Mouse (Mus musculus) MEL (cell line): ENCODE measurements around the gene Osbpl9. TPM values are rescaled to one million over a fixed set of nuclear protein-coding genes. Genes with fewer than 3 reads are reported as not detected.

Experiments used
- DNase-seq: peaks from one replicate; pipeline ENCODE4 v3.0.0; 2011; ENCODE audit warnings: low read depth, low spot score
- H3K27ac ChIP-seq: 2 replicates; pipeline ENCODE4 v1.5.1; 2012; ENCODE audit warnings: low read depth, mild to moderate bottlenecking, control low read depth, low read length, moderate library complexity; ENCODE audit not compliant: control insufficient read depth
- H3K27me3 ChIP-seq, 2 experiments: fragments of 150-350 bp in 1 of 2; sonication (generic) in 1 of 2; 2 replicates each; pipeline ENCODE4 v1.6.1; 2012; ENCODE audit warnings: low read length in 2 of 2, mild to moderate bottlenecking in 2 of 2, improper control_type of control experiment in 1 of 2, moderate library complexity in 1 of 2; ENCODE audit not compliant: insufficient read depth in 2 of 2, control insufficient read depth in 1 of 2
- H3K36me3 ChIP-seq, 2 experiments: 2 replicates each; pipeline ENCODE4 v1.6.1; 2012 to 2014; ENCODE audit warnings: low read length in 2 of 2, improper control_type of control experiment in 1 of 2, inconsistent platforms in 1 of 2, mild to moderate bottlenecking in 1 of 2; ENCODE audit not compliant: insufficient read depth in 2 of 2, control insufficient read depth in 1 of 2
- H3K4me1 ChIP-seq, 2 experiments: fragments of 150-350 bp in 1 of 2; sonication (generic) in 1 of 2; 2 replicates each; pipeline ENCODE4 v1.6.1; 2012; ENCODE audit warnings: low read length in 2 of 2, improper control_type of control experiment in 1 of 2, mild to moderate bottlenecking in 1 of 2; ENCODE audit not compliant: insufficient read depth in 2 of 2, control insufficient read depth in 1 of 2
- H3K4me3 ChIP-seq, 2 experiments: fragments of 150-350 bp in 1 of 2; sonication (generic) in 1 of 2; 2 replicates each; pipeline ENCODE4 v1.5.1; 2012; ENCODE audit warnings: low read depth in 2 of 2, low read length in 2 of 2, mild to moderate bottlenecking in 2 of 2, moderate library complexity in 2 of 2, control low read depth in 1 of 2, improper control_type of control experiment in 1 of 2; ENCODE audit not compliant: control insufficient read depth in 1 of 2, insufficient read depth in 1 of 2
- H3K79me2 ChIP-seq: 2 replicates; pipeline ENCODE4 v1.6.1; 2012; ENCODE audit warnings: mild to moderate bottlenecking, low read length, moderate library complexity; ENCODE audit not compliant: control insufficient read depth, poor library complexity, insufficient read depth
- H3K9ac ChIP-seq: 2 replicates; pipeline ENCODE4 v1.6.1; 2012; ENCODE audit warnings: low read depth, mild to moderate bottlenecking, control low read depth, low read length, moderate library complexity; ENCODE audit not compliant: control insufficient read depth, poor library complexity, severe bottlenecking
- H3K9me3 ChIP-seq: fragments of 150-350 bp; sonication (generic); replicated peaks from 2 replicates; pipeline ENCODE4 v1.6.1; 2012; ENCODE audit warnings: mild to moderate bottlenecking, low read length, improper control_type of control experiment, moderate library complexity; ENCODE audit not compliant: insufficient read depth
- BHLHE40 ChIP-seq: IDR thresholded peaks from 2 replicates; pipeline ENCODE4 v1.6.1; 2012; ENCODE audit warnings: low read depth, mild to moderate bottlenecking, inconsistent platforms, low read length, improper control_type of control experiment, borderline replicate concordance
- CHD1 ChIP-seq: IDR thresholded peaks from 2 replicates; pipeline ENCODE4 v1.6.1; 2012; ENCODE audit warnings: low read depth, mild to moderate bottlenecking, inconsistent platforms, low read length, improper control_type of control experiment
- CHD2 ChIP-seq: IDR thresholded peaks from 2 replicates; pipeline ENCODE4 v1.6.1; 2011; ENCODE audit warnings: low read length, improper control_type of control experiment
- EP300 ChIP-seq, 2 experiments: IDR thresholded peaks; 2 replicates each; pipeline ENCODE4 v1.6.1; 2011; ENCODE audit warnings: improper control_type of control experiment in 2 of 2, low read length in 2 of 2, low read depth in 1 of 2, mild to moderate bottlenecking in 1 of 2
- ETS1 ChIP-seq: IDR thresholded peaks from 2 replicates; pipeline ENCODE4 v1.6.1; 2012; ENCODE audit warnings: low read depth, mild to moderate bottlenecking, inconsistent platforms, low read length, improper control_type of control experiment, moderate library complexity
- GABPA ChIP-seq: IDR thresholded peaks from 2 replicates; pipeline ENCODE4 v1.6.1; 2012; ENCODE audit warnings: low read depth, mild to moderate bottlenecking, inconsistent platforms, low read length, improper control_type of control experiment, moderate library complexity
- GATA1 ChIP-seq: IDR thresholded peaks from 2 replicates; pipeline ENCODE4 v1.6.1; 2011; ENCODE audit warnings: low read depth, low read length, improper control_type of control experiment
- HCFC1 ChIP-seq: IDR thresholded peaks from 2 replicates; pipeline ENCODE4 v1.6.1; 2012; ENCODE audit warnings: low read depth, mild to moderate bottlenecking, inconsistent platforms, low read length, improper control_type of control experiment, moderate library complexity
- JUND ChIP-seq: IDR thresholded peaks from 2 replicates; pipeline ENCODE4 v1.6.1; 2011; ENCODE audit warnings: low read depth, mild to moderate bottlenecking, improper control_type of control experiment, low read length
- MAFK ChIP-seq: IDR thresholded peaks from 2 replicates; pipeline ENCODE4 v1.6.1; 2011; ENCODE audit warnings: low read depth, mild to moderate bottlenecking, low read length, improper control_type of control experiment, borderline replicate concordance
- MAX ChIP-seq: IDR thresholded peaks from 2 replicates; pipeline ENCODE4 v1.6.1; 2011; ENCODE audit warnings: low read length, improper control_type of control experiment
- MYB ChIP-seq: IDR thresholded peaks from 2 replicates; pipeline ENCODE4 v1.6.1; 2011; ENCODE audit warnings: mild to moderate bottlenecking, low read depth, low read length, improper control_type of control experiment
- NELFE ChIP-seq: IDR thresholded peaks from 2 replicates; pipeline ENCODE4 v1.6.1; 2011; ENCODE audit warnings: low read depth, low read length, improper control_type of control experiment
- POLR2AphosphoS5 ChIP-seq: IDR thresholded peaks from 2 replicates; pipeline ENCODE4 v1.6.1; 2012; ENCODE audit warnings: low read depth, borderline replicate concordance, mild to moderate bottlenecking, inconsistent platforms, low read length, moderate library complexity, mixed read lengths
- RAD21 ChIP-seq: IDR thresholded peaks from 2 replicates; pipeline ENCODE4 v1.6.1; 2011; ENCODE audit warnings: mild to moderate bottlenecking, low read depth, low read length, improper control_type of control experiment
- RCOR1 ChIP-seq: IDR thresholded peaks from 2 replicates; pipeline ENCODE4 v1.6.1; 2012; ENCODE audit warnings: low read depth, mild to moderate bottlenecking, inconsistent platforms, low read length, improper control_type of control experiment
- SMC3 ChIP-seq: IDR thresholded peaks from 2 replicates; pipeline ENCODE4 v1.6.1; 2011; ENCODE audit warnings: low read depth, low read length, improper control_type of control experiment
- TAL1 ChIP-seq: IDR thresholded peaks from 2 replicates; pipeline ENCODE4 v1.6.1; 2012; ENCODE audit warnings: mild to moderate bottlenecking, inconsistent platforms, low read length, moderate library complexity, mixed read lengths
- USF1 ChIP-seq: IDR thresholded peaks from 2 replicates; pipeline ENCODE4 v1.6.1; 2014; ENCODE audit warnings: low read depth, mild to moderate bottlenecking, inconsistent platforms, low read length, improper control_type of control experiment, moderate library complexity
- ZC3H11A ChIP-seq: IDR thresholded peaks from 2 replicates; pipeline ENCODE4 v1.6.1; 2012; ENCODE audit warnings: low read depth, mild to moderate bottlenecking, inconsistent platforms, low read length, improper control_type of control experiment
- ZKSCAN1 ChIP-seq: IDR thresholded peaks from 2 replicates; pipeline ENCODE4 v1.6.1; 2012; ENCODE audit warnings: low read depth, mild to moderate bottlenecking, inconsistent platforms, low read length, improper control_type of control experiment, moderate library complexity
- ZNF384 ChIP-seq: IDR thresholded peaks from 2 replicates; pipeline ENCODE4 v1.6.1; 2012; ENCODE audit warnings: low read depth, mild to moderate bottlenecking, inconsistent platforms, low read length, improper control_type of control experiment
- polyA plus RNA-seq, 2 experiments: library from polyadenylated mRNA; stranded (reverse) in 1 of 2; unstranded in 1 of 2; fragments of >175 nt in 1 of 2; fragments of >200 nt in 1 of 2; gene quantifications; 2 replicates each; pipeline versions ENCODE4 v1.2.1 to v1.2.4; 2012; ENCODE audit warnings: low replicate concordance in 2 of 2, low read depth in 1 of 2; ENCODE audit not compliant: insufficient read length in 2 of 2, insufficient read depth in 1 of 2, missing spikeins in 1 of 2
- total RNA-seq: library from RNA; depleted of rRNA; stranded (reverse); fragments of 300-350 nt; gene quantifications from 2 replicates; pipeline ENCODE4 v1.2.3, GENCODE M21; 2012

The Osbpl9 gene
- total and polyA plus RNA-seq, 3 experiments: 14.9 to 42.6 TPM; not detected in 1

- no peak for DNase-seq
- H3K27ac ChIP-seq: no peak overlapping the region
- H3K27me3 ChIP-seq: no peaks in the 10 kb centered on the region
- H3K9me3 ChIP-seq: no peaks in the 10 kb centered on the region
- peaks cover 0 to 25% of the 10 kb centered on the region in 2 experiments; a peak in 2 of 4 replicates for H3K36me3 ChIP-seq
- H3K4me3 ChIP-seq: no peak overlapping the region
- no peaks in the 10 kb centered on the region for H3K79me2 ChIP-seq
- H3K9ac ChIP-seq: no peak overlapping the region
- no peaks in the 10 kb centered on the region for H3K4me1 ChIP-seq
- TF ChIP-seq JUND (no peak), ZC3H11A (no peak), TAL1 (no peak), GATA1 (no peak), RAD21 (no peak), RCOR1 (no peak), USF1 (no peak), GABPA (no peak), CHD2 (no peak), MYB (no peak), POLR2AphosphoS5 (no peak), HCFC1 (no peak)
Observed at GRCm38 (mm10) chr4:109054003-109054402, 148.1 kb downstream of the Osbpl9 start.

GRCm38 (mm10) chr4:109052282-109052681 is 149.8 kb downstream of the Osbpl9 start:
- H3K36me3 ChIP-seq: peaks cover 0 to 30% of the 10 kb centered on the region in 2 experiments; a peak in 2 of 4 replicates
- no peak overlapping the region for H3K4me3 ChIP-seq
- no peaks in the 10 kb centered on the region for H3K9me3 ChIP-seq
- no peaks in the 10 kb centered on the region for H3K4me1 ChIP-seq
- no peak overlapping the region for H3K9ac ChIP-seq
- TF ChIP-seq ETS1 (no peak), ZC3H11A (no peak), MAX (no peak), BHLHE40 (no peak), ZNF384 (no peak), SMC3 (no peak), MAFK (no peak), ZKSCAN1 (no peak), NELFE (no peak), CHD1 (no peak), EP300 (IDR thresholded peaks at IDR 0.05; ENCODE audit: low read depth in 1 of 2, low read length in 2 of 2) (no peak), RAD21 (no peak)
- H3K27me3 ChIP-seq: no peaks in the 10 kb centered on the region
- no peak overlapping the region for H3K27ac ChIP-seq
- H3K79me2 ChIP-seq: no peaks in the 10 kb centered on the region
- no peak for DNase-seq
